Mouse (Mus musculus) hindlimb bud, embryonic 11.5 days (tissue): Measurements from ENCODE around the gene Amelx.

Experiments used
- DNase-seq: peaks from one replicate; pipeline ENCODE4 v3.0.0-alpha.2; 2012; ENCODE audit warnings: low read depth, low spot score; ENCODE audit errors: extremely low spot score

Amelx gene

GRCm38 (mm10) chrX:169187100-169187499 is at the start of gene Amelx:
Gene Amelx, minus strand, starts transcription at chrX:169187200.
- DNase-seq, result no peak

GRCm38 (mm10) chrX:169222357-169223062 is 35.5 kb upstream of the Amelx start:
- no peak for DNase-seq

- DNase-seq, result no peak
These were observed 33.1 kb upstream of the Amelx start for GRCm38 (mm10) chrX:169220064-169220463.

- DNase-seq, result no peak
These were observed 23.0 kb upstream of the Amelx start for GRCm38 (mm10) chrX:169210019-169210418.

GRCm38 (mm10) chrX:169178634-169179033 is 8.4 kb downstream of the Amelx start:
- DNase-seq, result no peak

GRCm38 (mm10) chrX:169173796-169174195 is 13.2 kb downstream of the Amelx start:
- DNase-seq, result no peak

- DNase-seq, result no peak
These were observed 16.0 kb downstream of the Amelx start for GRCm38 (mm10) chrX:169170981-169171380.

GRCm38 (mm10) chrX:169158385-169158784 is 28.6 kb downstream of the Amelx start:
- DNase-seq, result no peak

- no peak for DNase-seq
These were observed 33.2 kb downstream of the Amelx start for GRCm38 (mm10) chrX:169153805-169154204.

GRCm38 (mm10) chrX:169140467-169140866 is 46.5 kb downstream of the Amelx start:
- no peak for DNase-seq

- DNase-seq, result no peak
These were observed 47.2 kb downstream of the Amelx start for GRCm38 (mm10) chrX:169139758-169140157.
